Mouse (Mus musculus): Measurements from ENCODE around the gene Il1r2.

- TF ChIP-seq CTCF (IDR thresholded peaks at IDR 0.05; ENCODE audit: insufficient read depth, low read depth, low read length) (no peak), POLR2A (IDR thresholded peaks at IDR 0.05; ENCODE audit: insufficient read depth, low read depth, low read length) (no peak)
Observed at GRCm38 (mm10) chr1:40115271-40115670, 41.4 kb downstream of the Il1r2 start.
